Mouse (Mus musculus): Measurements from ENCODE around the gene Xpo1. TPM values are rescaled to one million over a fixed set of nuclear protein-coding genes. Genes with fewer than 3 reads are reported as not detected.
A peak's percentile ranks its signal among the peaks of the same experiment; 100 is the strongest.
"Not testable (repeated sequence)": the region's sequence is repeated elsewhere in the genome, so short reads cannot be mapped to it uniquely, and the experiment has no call there.

Gene Xpo1
- polyA plus RNA-seq, 1 experiment = 451 TPM

DNA sequence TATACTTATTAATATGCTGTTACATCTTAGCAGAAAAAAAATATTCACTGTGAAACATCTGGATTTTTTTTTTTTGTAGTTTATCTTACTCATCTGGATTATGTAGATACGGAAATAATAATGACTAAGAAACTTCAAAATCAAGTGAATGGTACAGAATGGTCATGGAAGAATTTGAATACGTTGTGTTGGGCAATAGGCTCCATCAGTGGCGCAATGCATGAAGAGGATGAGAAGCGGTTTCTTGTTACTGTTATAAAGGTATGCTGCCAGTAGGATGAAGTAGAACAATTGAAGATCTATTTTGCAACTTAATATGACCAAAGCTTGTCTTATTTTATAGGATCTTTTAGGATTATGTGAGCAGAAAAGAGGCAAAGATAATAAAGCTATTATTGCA lies 28.6 kb downstream of the Xpo1 start:
- Histone ChIP-seq H3K4me3 (ENCODE audit: low read depth, low read length) (no peak overlapping the region), H3K9me3 (replicated peaks; ENCODE audit: control insufficient read depth, insufficient read depth, low read length, poor library complexity, severe bottlenecking) (no peaks in the 10 kb centered on the region), H3K27ac (ENCODE audit: insufficient read depth, low read length) (no peak overlapping the region), H3K4me1 (ENCODE audit: control insufficient read depth, insufficient read depth, low read length) (no peaks in the 10 kb centered on the region), H3K9ac (ENCODE audit: low read depth, poor library complexity, severe bottlenecking) (no peak overlapping the region), H3K27me3 (ENCODE audit: control insufficient read depth, insufficient read depth, low read length, poor library complexity, severe bottlenecking) (no peaks in the 10 kb centered on the region), H3K36me3 (ENCODE audit: control insufficient read depth, insufficient read depth, low read length, poor library complexity, severe bottlenecking) (peaks cover 90% of the 10 kb centered on the region)
- TF ChIP-seq CTCF (IDR thresholded peaks at IDR 0.05; ENCODE audit: low read depth, low read length) (no peak), EP300 (IDR thresholded peaks at IDR 0.05; ENCODE audit: insufficient read depth, low read depth, low read length) (no peak), POLR2A (IDR thresholded peaks at IDR 0.05; ENCODE audit: insufficient read depth, low read length) (no peak)

DNA sequence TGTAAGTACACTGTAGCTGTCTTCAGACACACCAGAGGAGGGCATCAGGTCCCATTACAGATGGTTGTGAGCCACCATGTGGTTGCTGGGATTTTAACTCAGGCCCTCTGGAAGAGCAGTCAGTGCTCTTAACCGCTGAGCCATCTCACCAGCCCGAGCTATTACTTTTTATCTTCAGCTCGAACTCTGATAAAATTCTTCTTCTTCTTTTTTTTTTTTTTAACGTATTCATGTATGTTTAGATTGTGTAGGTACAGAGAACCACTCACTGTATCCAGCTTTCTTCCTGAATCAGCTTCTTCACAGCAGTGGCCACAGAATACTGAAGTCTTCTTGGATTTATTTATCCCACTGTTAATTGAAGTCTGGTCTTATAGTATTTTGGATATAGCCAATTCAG lies 33.0 kb downstream of the Xpo1 start:
- H3K9me3 ChIP-seq (replicated peaks; ENCODE audit: control insufficient read depth, insufficient read depth, low read length, poor library complexity, severe bottlenecking); H3K27me3 ChIP-seq (ENCODE audit: control insufficient read depth, insufficient read depth, low read length, poor library complexity, severe bottlenecking); H3K4me3 ChIP-seq (ENCODE audit: low read depth, low read length); H3K9ac ChIP-seq (ENCODE audit: low read depth, poor library complexity, severe bottlenecking); H3K27ac ChIP-seq (ENCODE audit: insufficient read depth, low read length); H3K4me1 ChIP-seq (ENCODE audit: control insufficient read depth, insufficient read depth, low read length): not testable (repeated sequence)
- H3K36me3 ChIP-seq (ENCODE audit: control insufficient read depth, insufficient read depth, low read length, poor library complexity, severe bottlenecking) = peaks cover 92% of the 10 kb centered on the region

DNA sequence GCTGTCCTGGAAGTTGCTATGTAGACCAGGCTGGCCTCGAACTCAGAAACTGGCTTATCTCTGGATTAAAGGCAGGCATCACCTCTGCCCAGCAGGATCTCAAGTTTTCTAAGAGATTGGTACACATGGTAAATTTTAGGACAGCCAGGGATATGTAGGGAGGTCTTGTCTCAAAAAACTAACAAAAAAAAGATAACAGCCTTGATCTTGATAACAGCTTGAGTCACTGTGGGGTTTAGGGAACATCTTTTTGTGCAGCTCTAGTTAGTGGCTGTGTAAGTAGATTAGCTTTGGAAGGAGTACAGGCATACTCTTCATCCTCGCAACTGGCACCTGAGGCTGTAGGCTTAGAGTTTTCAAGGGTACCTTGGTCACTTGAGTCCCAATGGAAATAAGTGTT lies 41.5 kb downstream of the Xpo1 start:
- Histone ChIP-seq H3K9me3 (replicated peaks; ENCODE audit: control insufficient read depth, insufficient read depth, low read length, poor library complexity, severe bottlenecking) (no peaks in the 10 kb centered on the region), H3K9ac (ENCODE audit: low read depth, poor library complexity, severe bottlenecking) (no peak overlapping the region), H3K36me3 (ENCODE audit: control insufficient read depth, insufficient read depth, low read length, poor library complexity, severe bottlenecking) (peaks cover 56% of the 10 kb centered on the region), H3K27me3 (ENCODE audit: control insufficient read depth, insufficient read depth, low read length, poor library complexity, severe bottlenecking) (no peaks in the 10 kb centered on the region), H3K4me1 (ENCODE audit: control insufficient read depth, insufficient read depth, low read length) (no peaks in the 10 kb centered on the region), H3K27ac (ENCODE audit: insufficient read depth, low read length) (no peak overlapping the region), H3K4me3 (ENCODE audit: low read depth, low read length) (no peak overlapping the region)
- no peak for TF ChIP-seq POLR2A (IDR thresholded peaks at IDR 0.05; ENCODE audit: insufficient read depth, low read length)
- no peak for TF ChIP-seq EP300 (IDR thresholded peaks at IDR 0.05; ENCODE audit: insufficient read depth, low read depth, low read length)
- no peak for TF ChIP-seq CTCF (IDR thresholded peaks at IDR 0.05; ENCODE audit: low read depth, low read length)

DNA sequence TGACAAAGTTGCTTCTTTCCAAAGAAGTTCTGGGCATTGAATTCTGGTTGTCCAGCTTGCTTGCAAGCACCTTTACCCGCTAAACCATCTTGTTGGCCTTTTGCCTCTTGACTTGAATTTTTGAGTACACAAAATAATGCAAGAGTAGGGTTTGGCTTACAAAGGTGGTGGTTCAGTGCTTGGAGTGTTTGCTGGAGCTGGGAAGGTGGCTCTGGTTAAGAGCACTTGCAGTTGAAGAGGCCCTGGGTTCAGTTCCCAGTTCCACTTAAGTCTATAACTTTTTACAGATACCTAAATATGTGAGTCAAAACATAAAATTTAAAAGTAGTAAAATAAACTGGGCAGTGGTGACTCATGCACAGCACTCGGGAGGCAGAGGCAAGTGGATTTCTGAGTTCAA lies 42.5 kb downstream of the Xpo1 start:
- Histone ChIP-seq H3K36me3 (ENCODE audit: control insufficient read depth, insufficient read depth, low read length, poor library complexity, severe bottlenecking) (peaks cover 47% of the 10 kb centered on the region), H3K9me3 (replicated peaks; ENCODE audit: control insufficient read depth, insufficient read depth, low read length, poor library complexity, severe bottlenecking) (no peaks in the 10 kb centered on the region), H3K9ac (ENCODE audit: low read depth, poor library complexity, severe bottlenecking) (no peak overlapping the region), H3K27ac (ENCODE audit: insufficient read depth, low read length) (no peak overlapping the region), H3K27me3 (ENCODE audit: control insufficient read depth, insufficient read depth, low read length, poor library complexity, severe bottlenecking) (no peaks in the 10 kb centered on the region), H3K4me1 (ENCODE audit: control insufficient read depth, insufficient read depth, low read length) (no peaks in the 10 kb centered on the region), H3K4me3 (ENCODE audit: low read depth, low read length) (no peak overlapping the region)
- TF ChIP-seq CTCF (IDR thresholded peaks at IDR 0.05; ENCODE audit: low read depth, low read length) = no peak
- TF ChIP-seq EP300 (IDR thresholded peaks at IDR 0.05; ENCODE audit: insufficient read depth, low read depth, low read length) = no peak
- no peak for TF ChIP-seq POLR2A (IDR thresholded peaks at IDR 0.05; ENCODE audit: insufficient read depth, low read length)

DNA sequence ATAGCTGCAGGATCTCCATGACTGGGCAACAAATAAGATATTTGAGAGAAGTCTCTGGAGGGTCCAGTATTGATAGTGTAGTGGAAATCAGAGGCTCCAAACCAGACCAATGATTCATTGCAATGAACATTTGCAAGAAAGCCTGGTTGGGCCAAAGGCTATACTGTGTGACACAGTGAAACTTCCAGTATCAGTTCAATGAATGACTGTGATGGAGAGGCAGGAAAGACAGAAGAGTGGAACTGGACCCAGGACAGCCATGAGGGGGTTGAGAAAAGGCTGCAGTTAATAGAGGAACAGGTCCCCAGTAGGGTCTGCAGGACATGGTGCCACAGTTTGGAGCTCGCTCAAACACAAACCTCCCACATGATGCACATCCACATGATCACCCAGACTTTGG lies 44.1 kb downstream of the Xpo1 start:
- TF ChIP-seq EP300 (IDR thresholded peaks at IDR 0.05; ENCODE audit: insufficient read depth, low read depth, low read length) (no peak), CTCF (IDR thresholded peaks at IDR 0.05; ENCODE audit: low read depth, low read length) (no peak), POLR2A (IDR thresholded peaks at IDR 0.05; ENCODE audit: insufficient read depth, low read length) (no peak)
- H3K9me3 ChIP-seq (replicated peaks; ENCODE audit: control insufficient read depth, insufficient read depth, low read length, poor library complexity, severe bottlenecking) = no peaks in the 10 kb centered on the region
- H3K9ac ChIP-seq (ENCODE audit: low read depth, poor library complexity, severe bottlenecking) = no peak overlapping the region
- H3K27me3 ChIP-seq (ENCODE audit: control insufficient read depth, insufficient read depth, low read length, poor library complexity, severe bottlenecking) = no peaks in the 10 kb centered on the region
- no peaks in the 10 kb centered on the region for H3K4me1 ChIP-seq (ENCODE audit: control insufficient read depth, insufficient read depth, low read length)
- H3K4me3 ChIP-seq (ENCODE audit: low read depth, low read length) = no peak overlapping the region
- H3K27ac ChIP-seq (ENCODE audit: insufficient read depth, low read length) = no peak overlapping the region
- H3K36me3 ChIP-seq (ENCODE audit: control insufficient read depth, insufficient read depth, low read length, poor library complexity, severe bottlenecking) = peaks cover 32% of the 10 kb centered on the region

DNA sequence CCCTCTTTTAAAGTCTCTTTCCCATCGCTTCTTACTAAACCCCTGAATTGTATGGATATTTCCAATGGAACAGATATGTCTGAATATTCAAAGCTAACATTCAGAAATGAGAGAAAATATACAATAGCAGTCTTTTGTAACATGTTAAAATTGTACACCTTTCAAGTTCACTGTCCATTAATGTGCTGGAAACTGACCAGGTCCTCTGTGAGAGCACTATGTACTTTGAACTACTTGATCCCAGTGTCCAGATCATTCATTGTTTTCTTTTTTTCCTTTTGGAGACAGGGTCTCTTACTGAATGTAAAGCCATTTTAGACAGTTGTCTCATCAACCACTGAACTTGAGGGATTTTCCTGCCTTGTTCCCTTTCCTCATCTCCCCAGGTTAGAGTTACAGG lies 47.3 kb downstream of the Xpo1 start:
- H3K9ac ChIP-seq (ENCODE audit: low read depth, poor library complexity, severe bottlenecking) = no peak overlapping the region
- H3K4me1 ChIP-seq (ENCODE audit: control insufficient read depth, insufficient read depth, low read length) = no peaks in the 10 kb centered on the region
- TF ChIP-seq EP300 (IDR thresholded peaks at IDR 0.05; ENCODE audit: insufficient read depth, low read depth, low read length) (no peak), POLR2A (IDR thresholded peaks at IDR 0.05; ENCODE audit: insufficient read depth, low read length) (no peak), CTCF (IDR thresholded peaks at IDR 0.05; ENCODE audit: low read depth, low read length) (no peak)
- no peaks in the 10 kb centered on the region for H3K9me3 ChIP-seq (replicated peaks; ENCODE audit: control insufficient read depth, insufficient read depth, low read length, poor library complexity, severe bottlenecking)
- no peak overlapping the region for H3K27ac ChIP-seq (ENCODE audit: insufficient read depth, low read length)
- peaks cover 6% of the 10 kb centered on the region; the same call in 1 of the 2 replicates for H3K36me3 ChIP-seq (ENCODE audit: control insufficient read depth, insufficient read depth, low read length, poor library complexity, severe bottlenecking)
- H3K27me3 ChIP-seq (ENCODE audit: control insufficient read depth, insufficient read depth, low read length, poor library complexity, severe bottlenecking) = no peaks in the 10 kb centered on the region
- H3K4me3 ChIP-seq (ENCODE audit: low read depth, low read length) = no peak overlapping the region

DNA sequence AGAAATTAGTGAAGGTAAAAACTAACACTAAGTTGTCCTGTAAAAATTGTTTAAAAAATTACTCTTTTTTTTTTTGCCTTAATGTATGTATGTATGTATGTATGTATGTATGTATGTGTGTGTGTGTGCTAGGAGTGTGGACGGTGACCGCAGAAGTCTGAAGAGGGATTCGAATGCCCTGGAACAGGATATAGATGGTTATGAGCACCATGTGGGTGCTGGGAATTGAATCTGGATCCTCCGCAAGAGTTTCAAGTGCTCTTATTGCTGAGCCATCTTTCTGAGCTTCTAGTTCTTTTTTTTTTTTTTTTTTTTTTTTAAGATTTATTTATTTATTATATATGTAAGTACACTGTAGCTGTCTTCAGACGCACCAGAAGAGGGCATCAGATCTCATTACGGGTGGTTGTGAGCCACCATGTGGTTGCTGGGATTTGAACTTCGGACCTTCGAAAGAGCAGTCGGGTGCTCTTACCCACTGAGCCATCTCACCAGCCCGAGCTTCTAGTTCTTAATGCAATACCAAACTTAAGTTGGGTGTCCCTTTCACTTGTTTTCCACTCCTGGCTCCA lies 49.3 kb downstream of the Xpo1 start:
- peak overlapping the region; percentile 73 for H3K27ac ChIP-seq (ENCODE audit: insufficient read depth, low read length)
- H3K4me1 ChIP-seq (ENCODE audit: control insufficient read depth, insufficient read depth, low read length); H3K27me3 ChIP-seq (ENCODE audit: control insufficient read depth, insufficient read depth, low read length, poor library complexity, severe bottlenecking); H3K36me3 ChIP-seq (ENCODE audit: control insufficient read depth, insufficient read depth, low read length, poor library complexity, severe bottlenecking); H3K9me3 ChIP-seq (replicated peaks; ENCODE audit: control insufficient read depth, insufficient read depth, low read length, poor library complexity, severe bottlenecking): not testable (repeated sequence)
- H3K9ac ChIP-seq (ENCODE audit: low read depth, poor library complexity, severe bottlenecking) = peak overlapping the region; percentile 95
- peak overlapping the region; percentile 94 for H3K4me3 ChIP-seq (ENCODE audit: low read depth, low read length)
